Mouse (Mus musculus) gastrocnemius, adult 18-20 months (tissue): ENCODE data around the gene Vmn1r91. TPM values are rescaled to one million over a fixed set of nuclear protein-coding genes. Genes with fewer than 3 reads are reported as not detected.
"Not testable (repeated sequence)": the region's sequence is repeated elsewhere in the genome, so short reads cannot be mapped to it uniquely, and the experiment has no call there.

Experiments used
- DNase-seq: peaks from one replicate; pipeline ENCODE4 v3.0.0; 2021; ENCODE audit warnings: low spot score
- long read RNA-seq, 2 experiments: library from polyadenylated mRNA; stranded (forward); transcript quantifications; one replicate each; pipeline ENCODE4 v2.0.0; 2021
- total RNA-seq, 2 experiments: library from RNA; stranded (reverse); gene quantifications; 2 replicates each; pipeline ENCODE4 v1.2.3; 2021

The Vmn1r91 gene
- not detected for total RNA-seq
- long read RNA-seq, experiment 1, result 0 reads
- long read RNA-seq, experiment 2, result 0 reads

DNA sequence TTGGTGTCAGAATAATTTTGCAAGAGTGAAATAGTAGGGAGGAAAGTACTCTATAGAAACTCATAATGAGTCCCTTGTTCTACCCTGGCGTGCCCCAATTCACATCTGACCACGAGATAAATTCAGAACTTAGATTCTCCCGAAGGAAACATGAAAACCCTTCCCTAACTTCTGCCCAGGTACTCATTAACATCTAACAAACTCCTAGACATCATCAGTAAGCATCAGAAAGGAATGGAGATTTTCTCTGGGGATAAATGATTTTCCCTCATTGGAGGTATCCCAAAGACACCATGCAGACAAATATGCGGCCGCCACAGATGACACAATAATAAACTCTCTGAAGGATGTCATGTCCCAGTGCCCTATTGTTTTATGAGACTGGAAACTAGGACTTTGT, at the start of gene Vmn1r91:
Gene Vmn1r91, plus strand, starts transcription at position 301 of the 400 bp plus-strand sequence.
- DNase-seq, result not testable (repeated sequence)

GRCm38 (mm10) chr7:20064100-20064499, 35.4 kb upstream of the Vmn1r91 start:
- DNase-seq, result not testable (repeated sequence)

- DNase-seq, result not testable (repeated sequence)
These were observed 21.4 kb upstream of the Vmn1r91 start for GRCm38 (mm10) chr7:20078118-20078517.

- DNase-seq, result not testable (repeated sequence)
These were observed 23.0 kb downstream of the Vmn1r91 start, which contains the start of gene Gm16442 for GRCm38 (mm10) chr7:20122479-20122878. Gene Gm16442, minus strand, starts transcription at chr7:20122579.

DNA sequence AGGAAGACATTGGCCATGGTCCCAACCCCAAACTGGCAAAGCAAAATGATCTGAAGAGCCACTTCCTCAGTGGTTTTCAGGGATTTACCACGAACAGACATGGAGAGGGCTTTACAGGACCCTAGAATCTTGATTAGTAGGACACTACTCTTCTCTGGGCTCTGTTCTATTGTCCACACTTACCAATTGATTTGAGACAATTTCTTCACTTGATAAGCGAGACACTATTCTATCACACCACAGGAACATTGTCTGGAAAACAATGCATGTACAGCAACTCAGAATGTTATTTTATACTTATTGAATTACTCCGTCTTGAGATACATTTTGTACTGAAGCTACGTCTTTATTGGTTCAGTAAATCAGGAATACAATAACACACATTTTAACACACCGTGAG, 39.5 kb downstream of the Vmn1r91 start, which contains the start of gene Vmn1r93:
Gene Vmn1r93, minus strand, starts transcription at position 101 of the 400 bp plus-strand sequence.
- not testable (repeated sequence) for DNase-seq

Other genes with a start within 250 kb of the Vmn1r91 start
- gene Gm19345, start 247.7 kb upstream of the Vmn1r91 start, total RNA-seq, result not detected
- not detected for gene Ceacam16, start 238.4 kb upstream of the Vmn1r91 start, total RNA-seq
- not detected for gene Ceacam19, start 211.7 kb upstream of the Vmn1r91 start, total RNA-seq
- 1 to 10 TPM; 4.3 to 7.6 TPM for gene Pvr, start 178.5 kb upstream of the Vmn1r91 start, total RNA-seq
- gene Igsf23, start 148.9 kb upstream of the Vmn1r91 start, total RNA-seq, result not detected
- gene Ceacam20, start 134.3 kb upstream of the Vmn1r91 start, total RNA-seq, result not detected
- not detected for gene Nlrp9b, start 108.2 kb upstream of the Vmn1r91 start, total RNA-seq
- not detected for gene Gm16442, start 22.9 kb downstream of the Vmn1r91 start, total RNA-seq
- not detected for gene Vmn1r93, start 39.4 kb downstream of the Vmn1r91 start, total RNA-seq
- not detected for gene Vmn1r94, start 68.7 kb downstream of the Vmn1r91 start, total RNA-seq
- not detected for gene Vmn1r95, start 94.0 kb downstream of the Vmn1r91 start, total RNA-seq
- not detected for gene Gm6164, start 105.9 kb downstream of the Vmn1r91 start, total RNA-seq
- not detected for gene Gm4498, start 134.1 kb downstream of the Vmn1r91 start, total RNA-seq
- gene Gm5890, start 163.2 kb downstream of the Vmn1r91 start, total RNA-seq, result not detected
- not detected for gene Gm4133, start 234.4 kb downstream of the Vmn1r91 start, total RNA-seq